Mouse (Mus musculus): ENCODE measurements around the gene Serpina3c. TPM values are rescaled to one million over a fixed set of nuclear protein-coding genes. Genes with fewer than 3 reads are reported as not detected.

Serpina3c gene
- polyA plus RNA-seq (2015; fragmentation: Nextera tagmentation; extraction: Ambion mirVana): not detected in 2 replicates

DNA sequence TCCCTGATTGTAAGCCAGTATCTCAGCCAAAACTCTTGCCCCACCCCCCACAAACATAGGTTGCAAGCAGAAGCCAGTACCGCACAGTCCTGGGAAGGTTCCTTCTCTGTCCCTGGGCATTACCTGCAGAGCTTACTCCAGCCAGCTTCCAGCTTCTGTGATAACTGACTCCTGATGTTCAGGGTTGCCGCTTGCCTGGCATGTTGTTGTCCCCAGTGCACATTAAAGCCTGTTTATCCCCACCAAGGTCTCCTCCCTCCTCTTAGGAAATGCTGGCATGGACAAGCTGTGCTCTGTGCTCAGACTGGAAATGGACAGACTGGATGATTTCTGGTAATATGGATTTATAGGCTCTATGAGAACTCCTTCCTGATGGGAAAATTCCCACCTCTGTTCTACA lies at the start of gene Serpina3c:
Gene Serpina3c, minus strand, starts transcription at position 215 of the 400 bp plus-strand sequence.
- Histone ChIP-seq H3K4me1 (replicated peaks) (no peaks in the 10 kb centered on the region), H3K36me3 (no peaks in the 10 kb centered on the region), H3K4me2 (no peak within 1 kb of the TSS), H3K9ac (no peak within 1 kb of the TSS), H3K27me3 (no peaks in the 10 kb centered on the region), H3K4me3 (no peak within 1 kb of the TSS), H3K27ac (no peak within 1 kb of the TSS), H3K9me3 (no peaks in the 10 kb centered on the region)
- ATAC-seq (ENCODE audit: low FRiP score): no peak
- WGBS: 86% methylated on average over 2 of the region's 2 CpGs

DNA sequence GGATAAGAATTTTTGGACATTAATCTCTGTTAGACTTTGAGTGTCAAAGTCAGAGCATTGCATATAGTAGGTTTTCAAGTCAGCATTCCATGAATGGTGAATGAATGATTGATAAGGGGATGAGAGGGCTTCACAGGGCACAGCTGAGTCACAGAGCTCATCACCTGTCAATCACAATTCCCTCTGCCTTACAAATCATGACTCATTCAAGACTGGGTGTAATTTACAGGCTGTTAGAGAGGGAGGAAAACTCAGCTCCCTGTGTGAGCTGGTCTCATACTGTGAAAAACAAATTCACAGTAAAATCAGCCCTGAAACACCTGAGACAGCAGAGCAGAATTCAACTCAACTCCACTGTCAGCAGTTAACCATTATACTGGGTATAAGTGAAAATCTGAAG lies 37.2 kb upstream of the Serpina3c start:
- no peak overlapping the region for H3K4me2 ChIP-seq
- H3K9ac ChIP-seq: no peak overlapping the region
- no peak for ATAC-seq (ENCODE audit: low FRiP score)
- H3K4me1 ChIP-seq (replicated peaks): no peaks in the 10 kb centered on the region
- no peak overlapping the region for H3K4me3 ChIP-seq
- H3K27me3 ChIP-seq: no peaks in the 10 kb centered on the region
- no peak overlapping the region for H3K27ac ChIP-seq
- H3K36me3 ChIP-seq: no peaks in the 10 kb centered on the region
- H3K9me3 ChIP-seq: no peaks in the 10 kb centered on the region

DNA sequence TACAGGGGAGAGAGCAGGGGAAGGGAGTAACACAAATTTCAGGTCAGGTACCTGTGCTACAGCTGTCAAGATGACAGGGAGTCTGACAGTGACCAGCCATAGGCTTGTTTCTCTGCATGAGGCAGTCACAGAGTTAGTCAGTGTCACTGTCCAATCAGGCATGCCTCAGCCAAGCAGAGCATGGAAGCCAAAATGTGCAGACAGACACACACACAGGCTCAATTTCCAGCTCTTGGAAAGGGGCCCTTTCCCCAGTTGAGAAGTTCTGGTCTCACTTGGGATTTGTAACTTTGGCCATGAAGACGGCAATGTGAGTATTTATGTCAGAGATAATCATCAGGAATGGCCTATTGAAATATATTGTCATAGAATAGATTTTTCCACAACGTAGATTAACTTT lies 35.6 kb upstream of the Serpina3c start:
- WGBS: 83% methylated on average over 2 of the region's 2 CpGs
- no peaks in the 10 kb centered on the region for H3K9me3 ChIP-seq
- H3K36me3 ChIP-seq: no peaks in the 10 kb centered on the region
- no peaks in the 10 kb centered on the region for H3K4me1 ChIP-seq (replicated peaks)
- no peaks in the 10 kb centered on the region for H3K27me3 ChIP-seq
- no peak overlapping the region for H3K27ac ChIP-seq
- no peak overlapping the region for H3K4me3 ChIP-seq
- no peak overlapping the region for H3K9ac ChIP-seq
- no peak for ATAC-seq (ENCODE audit: low FRiP score)
- no peak overlapping the region for H3K4me2 ChIP-seq

DNA sequence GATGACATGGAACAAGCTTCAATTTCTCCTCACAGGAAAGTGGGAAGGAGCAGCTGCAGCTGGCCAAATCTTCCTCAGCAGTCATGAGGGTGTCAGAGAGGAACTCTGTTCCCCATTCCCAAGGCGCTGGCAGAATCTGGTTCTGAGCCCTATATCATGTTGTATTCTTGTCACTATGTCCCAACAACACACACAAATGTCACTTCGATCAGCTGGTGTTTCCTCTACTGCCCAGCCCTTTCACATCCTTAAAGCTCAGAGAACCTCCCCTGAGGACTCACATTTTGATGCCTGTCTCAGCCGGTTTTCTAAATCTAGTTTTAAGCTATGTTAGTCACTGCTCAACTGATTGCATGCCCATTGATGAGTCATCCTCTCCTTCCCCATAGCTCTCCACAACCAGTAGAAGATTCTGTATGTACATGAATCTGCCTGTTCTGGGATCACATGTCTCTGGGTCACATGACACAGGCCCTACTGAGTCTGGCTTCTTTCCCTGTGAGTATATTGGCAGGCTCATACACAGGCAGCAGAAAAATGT lies 32.4 kb upstream of the Serpina3c start:
- Histone ChIP-seq H3K36me3 (no peaks in the 10 kb centered on the region), H3K4me1 (replicated peaks) (no peaks in the 10 kb centered on the region), H3K27me3 (no peaks in the 10 kb centered on the region), H3K27ac (no peak overlapping the region), H3K4me3 (no peak overlapping the region), H3K4me2 (no peak overlapping the region), H3K9me3 (no peaks in the 10 kb centered on the region), H3K9ac (no peak overlapping the region)
- no peak for ATAC-seq (ENCODE audit: low FRiP score)
- WGBS: 84% methylated on average over 3 of the region's 3 CpGs

DNA sequence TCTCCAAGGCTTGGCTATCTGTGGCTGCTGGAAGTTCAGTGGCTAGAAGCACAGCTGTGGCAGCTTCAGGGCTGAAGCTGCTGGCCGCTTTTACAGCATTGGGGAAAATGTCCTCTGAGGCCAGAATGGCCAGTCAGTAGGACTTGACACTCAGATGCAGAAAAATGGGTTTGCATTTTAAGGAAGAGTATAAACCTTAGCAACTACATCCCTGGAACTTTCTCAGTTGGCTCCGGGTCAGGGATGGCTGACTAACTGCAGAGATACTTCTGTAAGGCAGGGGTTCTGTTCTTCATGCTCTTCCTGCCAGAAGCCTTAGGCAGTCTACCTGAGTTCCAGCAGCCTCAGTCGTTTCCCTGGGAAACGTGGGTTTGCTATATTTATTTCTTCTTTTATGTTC lies 31.4 kb upstream of the Serpina3c start:
- H3K27me3 ChIP-seq: no peaks in the 10 kb centered on the region
- no peaks in the 10 kb centered on the region for H3K4me1 ChIP-seq (replicated peaks)
- no peak overlapping the region for H3K27ac ChIP-seq
- no peak for ATAC-seq (ENCODE audit: low FRiP score)
- H3K9ac ChIP-seq: no peak overlapping the region
- no peak overlapping the region for H3K4me2 ChIP-seq
- H3K36me3 ChIP-seq: no peaks in the 10 kb centered on the region
- H3K9me3 ChIP-seq: no peaks in the 10 kb centered on the region
- H3K4me3 ChIP-seq: no peak overlapping the region
- WGBS: 87% methylated on average over 4 of the region's 4 CpGs

DNA sequence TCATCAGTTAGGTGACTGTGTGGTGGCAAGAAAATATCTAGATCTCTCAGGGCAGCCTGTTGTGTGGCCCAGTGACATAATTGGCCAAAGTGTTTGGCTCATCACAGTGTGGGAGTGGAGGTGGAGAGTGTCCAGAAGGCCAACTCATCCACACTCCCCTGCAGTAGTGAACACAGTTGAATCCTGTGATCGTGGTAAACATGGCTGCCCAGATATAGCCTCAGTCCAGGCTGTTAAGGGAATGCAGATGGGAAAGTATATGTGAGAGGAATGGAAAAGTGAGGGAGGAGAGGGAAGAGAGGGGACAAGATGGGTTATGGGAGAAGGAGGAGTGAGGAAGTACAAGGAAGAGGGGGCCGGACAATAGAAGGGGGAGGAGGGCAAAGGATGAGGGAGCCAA lies 25.3 kb upstream of the Serpina3c start:
- ATAC-seq (ENCODE audit: low FRiP score): no peak

DNA sequence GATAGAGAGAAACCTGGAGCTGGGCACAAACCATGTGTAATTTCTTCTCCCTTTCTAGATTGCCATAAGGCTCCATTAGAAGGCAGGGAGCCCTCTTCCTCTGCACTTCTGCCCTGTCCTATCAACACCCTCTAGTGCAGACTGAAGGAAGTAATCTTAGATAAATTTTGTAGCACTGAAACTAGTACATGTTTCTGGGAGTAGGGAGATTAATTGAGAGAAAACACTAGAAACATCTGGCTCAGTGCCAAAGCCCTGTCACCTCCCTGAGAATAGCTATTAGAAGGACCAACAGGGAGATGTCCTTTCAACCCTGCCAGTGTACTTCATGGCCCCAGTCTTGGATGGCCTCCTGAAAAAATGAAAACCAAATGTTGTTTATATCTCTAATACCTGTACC lies 24.9 kb upstream of the Serpina3c start:
- H3K9me3 ChIP-seq: no peaks in the 10 kb centered on the region
- H3K4me3 ChIP-seq: no peak overlapping the region
- H3K9ac ChIP-seq: no peak overlapping the region
- no peaks in the 10 kb centered on the region for H3K27me3 ChIP-seq
- no peak overlapping the region for H3K4me2 ChIP-seq
- no peak overlapping the region for H3K27ac ChIP-seq
- H3K4me1 ChIP-seq (replicated peaks): no peaks in the 10 kb centered on the region
- no peak for ATAC-seq (ENCODE audit: low FRiP score)
- no peaks in the 10 kb centered on the region for H3K36me3 ChIP-seq

More for the DNA sequence above, 25.3 kb upstream of the Serpina3c start:
- Histone ChIP-seq H3K36me3 (no peaks in the 10 kb centered on the region), H3K27ac (no peak overlapping the region), H3K9ac (no peak overlapping the region), H3K27me3 (no peaks in the 10 kb centered on the region), H3K4me1 (replicated peaks) (no peaks in the 10 kb centered on the region), H3K9me3 (no peaks in the 10 kb centered on the region), H3K4me2 (no peak overlapping the region), H3K4me3 (no peak overlapping the region)
- WGBS: 90% methylated on average over 2 of the region's 2 CpGs

DNA sequence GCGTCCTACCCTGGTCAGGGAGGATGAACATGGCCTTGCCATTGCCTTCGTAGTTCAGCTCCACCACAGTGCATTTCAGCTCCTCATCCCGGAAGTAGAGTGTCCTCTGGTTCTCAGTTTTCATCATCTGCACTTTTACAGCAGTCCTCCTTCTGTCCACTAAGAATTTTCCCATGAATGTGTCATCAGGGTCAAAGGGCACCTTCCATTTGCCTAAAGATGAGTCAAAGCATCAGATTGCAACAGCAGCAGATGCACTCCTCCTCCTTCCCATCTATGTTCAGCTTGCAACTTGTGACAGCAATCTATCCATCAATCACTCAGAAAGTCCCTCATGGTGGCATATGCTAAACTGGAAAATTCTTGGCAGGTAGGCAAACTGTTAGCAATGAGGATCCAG lies 22.0 kb upstream of the Serpina3c start:
- WGBS: 79% methylated on average over 3 of the region's 3 CpGs
- no peak for ATAC-seq (ENCODE audit: low FRiP score)
- H3K4me1 ChIP-seq (replicated peaks): no peaks in the 10 kb centered on the region
- H3K4me2 ChIP-seq: no peak overlapping the region
- no peaks in the 10 kb centered on the region for H3K27me3 ChIP-seq
- no peak overlapping the region for H3K4me3 ChIP-seq
- no peaks in the 10 kb centered on the region for H3K36me3 ChIP-seq
- no peak overlapping the region for H3K9ac ChIP-seq
- no peaks in the 10 kb centered on the region for H3K9me3 ChIP-seq
- no peak overlapping the region for H3K27ac ChIP-seq

DNA sequence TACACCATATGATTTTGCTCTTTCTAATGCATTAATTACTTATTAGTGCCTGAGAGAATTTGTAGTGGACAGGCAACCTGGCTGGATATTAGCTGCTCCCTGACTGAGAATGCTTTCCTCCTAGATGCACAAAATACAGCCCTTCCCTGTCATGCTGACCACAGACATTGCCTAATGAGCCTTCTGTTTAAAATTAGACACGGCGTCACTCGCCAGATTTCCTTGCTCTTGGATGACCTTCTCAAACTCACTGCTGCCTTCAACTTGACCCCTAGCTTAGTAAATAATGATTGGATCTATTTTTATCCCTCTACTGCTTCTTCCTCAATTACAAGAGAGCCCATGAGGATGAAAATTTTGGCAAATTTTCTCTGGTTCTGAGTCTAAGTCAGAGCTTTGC lies 21.1 kb upstream of the Serpina3c start:
- no peaks in the 10 kb centered on the region for H3K9me3 ChIP-seq
- no peak overlapping the region for H3K9ac ChIP-seq
- no peak overlapping the region for H3K27ac ChIP-seq
- WGBS: 86% methylated on average over 3 of the region's 3 CpGs
- H3K4me2 ChIP-seq: no peak overlapping the region
- H3K4me1 ChIP-seq (replicated peaks): no peaks in the 10 kb centered on the region
- H3K36me3 ChIP-seq: no peaks in the 10 kb centered on the region
- no peak for ATAC-seq (ENCODE audit: low FRiP score)
- no peaks in the 10 kb centered on the region for H3K27me3 ChIP-seq
- H3K4me3 ChIP-seq: no peak overlapping the region

DNA sequence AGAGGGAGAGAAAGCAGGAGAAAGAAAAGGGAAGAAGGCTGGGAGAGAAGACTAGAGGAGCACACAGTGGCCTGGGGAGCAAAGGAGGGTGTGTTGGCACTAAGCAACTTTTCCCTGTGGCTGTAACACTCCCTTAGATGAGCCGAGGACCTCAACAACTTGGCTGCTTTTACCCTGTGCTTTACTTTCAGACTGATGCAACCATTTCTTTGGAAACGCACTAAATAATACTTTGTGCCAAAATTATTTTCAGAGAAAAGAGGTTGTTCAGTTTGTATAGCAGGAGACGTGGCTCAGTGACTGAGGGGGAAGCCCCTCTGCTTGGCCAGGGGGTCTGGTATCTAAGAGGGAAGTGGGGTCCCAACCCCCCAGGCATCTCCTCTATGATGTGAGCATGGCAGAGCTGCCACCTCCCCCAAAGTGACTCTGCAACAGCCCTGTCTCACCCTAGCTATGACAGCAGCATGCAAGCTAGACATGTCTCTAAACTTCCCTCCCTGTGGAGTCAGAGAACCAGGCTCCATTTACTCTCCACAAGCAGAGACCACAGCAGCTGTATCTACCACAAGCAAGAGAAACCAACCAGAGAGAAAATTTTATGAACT lies 527 bp downstream of the Serpina3c start:
- Histone ChIP-seq H3K27me3 (no peaks in the 10 kb centered on the region), H3K4me3 (no peak overlapping the region), H3K27ac (no peak overlapping the region), H3K4me1 (replicated peaks) (no peaks in the 10 kb centered on the region), H3K9ac (no peak overlapping the region), H3K4me2 (no peak overlapping the region), H3K9me3 (no peaks in the 10 kb centered on the region), H3K36me3 (no peaks in the 10 kb centered on the region)
- ATAC-seq (ENCODE audit: low FRiP score): no peak
- WGBS: 90% methylated on average over 3 of the region's 3 CpGs

DNA sequence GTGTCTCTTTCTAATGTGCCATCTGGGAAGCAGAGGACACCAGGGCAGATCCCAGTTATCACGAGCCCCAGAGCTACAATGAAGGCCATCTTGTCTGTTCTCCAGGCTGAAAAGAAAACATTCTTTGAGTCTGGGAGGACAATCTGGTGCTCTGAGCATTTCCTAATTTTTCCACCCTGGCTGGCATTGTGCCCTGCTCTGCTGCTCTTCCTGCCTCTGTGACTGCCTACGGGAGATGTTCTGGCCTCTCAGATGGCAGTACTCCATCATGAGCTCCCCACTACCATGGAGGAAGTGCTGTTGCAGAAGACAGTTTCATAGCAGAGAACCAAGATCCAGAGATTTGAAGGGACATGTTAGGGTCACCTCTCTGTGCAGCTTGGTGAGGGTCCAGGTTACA lies 1.7 kb downstream of the Serpina3c start:
- H3K27ac ChIP-seq: no peak overlapping the region
- no peak for ATAC-seq (ENCODE audit: low FRiP score)
- H3K4me1 ChIP-seq (replicated peaks): no peaks in the 10 kb centered on the region
- no peak overlapping the region for H3K4me2 ChIP-seq
- H3K4me3 ChIP-seq: no peak overlapping the region
- WGBS: 90% methylated on average over 2 of the region's 2 CpGs
- H3K9ac ChIP-seq: no peak overlapping the region
- no peaks in the 10 kb centered on the region for H3K27me3 ChIP-seq
- no peaks in the 10 kb centered on the region for H3K36me3 ChIP-seq
- no peaks in the 10 kb centered on the region for H3K9me3 ChIP-seq

DNA sequence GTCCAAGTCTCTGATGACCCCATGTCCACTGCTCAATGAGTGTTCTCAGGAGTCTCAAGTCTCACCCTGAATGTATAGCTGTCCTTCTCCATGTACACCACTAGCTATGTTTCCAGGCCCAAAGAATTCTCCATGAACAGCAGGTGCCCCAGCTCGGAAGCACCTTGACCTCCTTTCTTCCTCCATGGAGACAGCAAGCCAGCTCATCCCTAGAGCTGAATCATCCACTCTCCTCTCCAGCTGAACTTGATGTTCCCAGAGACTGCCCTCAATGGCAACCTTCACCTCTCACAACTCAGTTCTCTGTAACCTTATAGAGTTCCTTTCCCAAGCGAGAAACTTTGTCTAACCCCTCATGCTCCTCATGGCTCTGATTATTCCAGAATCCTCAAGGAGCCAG lies 8.1 kb downstream of the Serpina3c start:
- H3K4me1 ChIP-seq (replicated peaks): no peaks in the 10 kb centered on the region
- H3K36me3 ChIP-seq: no peaks in the 10 kb centered on the region
- H3K9ac ChIP-seq: no peak overlapping the region
- H3K4me3 ChIP-seq: no peak overlapping the region
- no peak overlapping the region for H3K27ac ChIP-seq
- no peaks in the 10 kb centered on the region for H3K9me3 ChIP-seq
- no peaks in the 10 kb centered on the region for H3K27me3 ChIP-seq
- ATAC-seq (ENCODE audit: low FRiP score): no peak
- no peak overlapping the region for H3K4me2 ChIP-seq
- WGBS: 91% methylated on average over 2 of the region's 2 CpGs

DNA sequence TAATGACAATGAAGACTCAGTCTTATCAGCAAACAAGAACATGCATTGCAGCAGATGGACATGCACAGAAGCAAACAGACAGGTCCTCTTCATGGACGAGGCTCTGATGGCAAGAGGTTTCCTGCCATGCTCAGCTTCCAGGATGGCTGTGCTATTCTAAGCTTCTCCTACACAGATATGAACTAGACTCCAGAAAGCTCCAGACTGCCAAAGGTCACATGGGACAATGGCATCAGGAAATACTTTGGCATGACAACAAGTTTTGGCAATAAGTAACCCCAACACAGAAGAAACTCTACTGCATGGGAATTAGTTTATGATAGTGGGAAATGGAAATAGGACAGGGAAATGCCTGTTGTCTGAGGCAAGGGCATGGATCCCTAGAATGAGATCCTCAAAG lies 10.4 kb downstream of the Serpina3c start:
- Histone ChIP-seq H3K4me2 (no peak overlapping the region), H3K4me3 (no peak overlapping the region), H3K9me3 (no peaks in the 10 kb centered on the region), H3K27ac (no peak overlapping the region), H3K36me3 (no peaks in the 10 kb centered on the region), H3K4me1 (replicated peaks) (no peaks in the 10 kb centered on the region), H3K9ac (no peak overlapping the region), H3K27me3 (no peaks in the 10 kb centered on the region)
- no peak for ATAC-seq (ENCODE audit: low FRiP score)
- 80% methylated on average over 1 of the region's 1 CpGs for WGBS

Measured in hindbrain, embryonic 13.5 days (tissue).